Mouse (Mus musculus): ENCODE measurements around the gene Phex. TPM values are rescaled to one million over a fixed set of nuclear protein-coding genes. Genes with fewer than 3 reads are reported as not detected.
A peak's percentile ranks its signal among the peaks of the same experiment; 100 is the strongest.

Phex gene
- polyA plus RNA-seq, 1 experiment from 2014 or later, result 0.11 TPM

DNA sequence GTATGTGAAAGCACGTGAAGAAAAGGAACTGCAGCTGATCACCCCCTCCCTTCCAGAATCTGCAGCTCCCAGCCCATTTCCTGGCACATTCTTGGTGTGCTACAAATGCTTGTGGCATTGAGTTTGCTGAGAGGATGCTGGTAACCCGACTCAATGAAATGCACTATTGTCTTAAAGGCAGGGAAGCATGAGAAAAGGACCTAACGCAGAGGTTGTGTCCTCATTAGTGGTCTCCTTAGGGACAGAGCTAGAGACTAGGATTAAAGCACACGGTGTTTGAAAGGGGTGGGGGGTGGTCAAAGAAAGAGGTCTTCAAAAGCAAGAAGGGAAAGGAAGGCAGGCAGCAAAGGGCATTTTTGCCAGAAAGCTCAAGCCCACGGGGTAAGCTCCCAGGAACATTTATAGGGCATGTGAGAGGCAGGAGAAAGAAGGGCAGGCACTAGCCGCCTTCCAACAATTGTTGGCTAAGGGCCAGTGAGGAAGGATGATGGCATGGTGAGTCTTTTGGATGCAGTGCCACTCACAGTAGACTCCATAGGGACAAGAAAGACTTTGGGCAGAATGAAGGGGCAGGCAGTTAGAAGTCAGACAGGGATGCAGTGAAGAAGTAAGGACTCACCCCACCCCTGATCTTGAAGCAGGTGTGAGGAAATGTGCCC, 109.8 kb downstream of the Phex start:
- Histone ChIP-seq H3K4me2 (ENCODE audit: low read length) (no peak overlapping the region), H3K9ac (ENCODE audit: low read length) (no peak overlapping the region), H3K4me1 (ENCODE audit: control insufficient read depth, insufficient read depth, low read length) (no peaks in the 10 kb centered on the region), H3K27me3 (replicated peaks; ENCODE audit: control insufficient read depth, insufficient read depth, low read length) (no peaks in the 10 kb centered on the region), H3K36me3 (ENCODE audit: control insufficient read depth, insufficient read depth, low read length) (no peaks in the 10 kb centered on the region), H3K9me3 (replicated peaks; ENCODE audit: control insufficient read depth, low read length) (no peaks in the 10 kb centered on the region), H3K27ac (ENCODE audit: low read depth, low read length) (no peak overlapping the region), H3K4me3 (ENCODE audit: low read depth, low read length) (no peak overlapping the region)
- DNase-seq (ENCODE audit: low spot score) (peak; percentile 27), ATAC-seq (peak; percentile 21; the same call in 1 of the 2 replicates)
- WGBS, result 28% methylated on average over 6 of the region's 6 CpGs

DNA sequence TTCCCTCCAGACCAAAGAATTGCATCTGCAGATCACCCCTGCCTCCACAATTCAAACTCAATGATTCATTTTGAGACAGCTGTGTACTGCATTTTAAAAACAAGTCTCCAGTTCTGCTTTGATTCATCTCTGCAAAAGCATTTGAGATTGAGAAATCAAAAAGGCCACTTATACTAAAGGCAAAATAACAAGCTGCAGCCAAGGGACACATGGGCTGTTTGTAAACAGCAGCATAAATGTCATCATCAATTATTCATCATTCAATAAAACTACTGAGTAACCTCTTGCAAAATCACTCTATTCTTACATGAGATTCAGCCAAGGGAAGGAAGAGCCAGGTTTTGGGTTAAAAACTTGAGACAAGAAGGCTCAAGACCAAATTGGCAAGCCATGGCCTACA, 122.7 kb downstream of the Phex start:
- DNase-seq (ENCODE audit: low spot score) (no peak), ATAC-seq (no peak)
- Histone ChIP-seq H3K9me3 (replicated peaks; ENCODE audit: control insufficient read depth, low read length) (no peaks in the 10 kb centered on the region), H3K4me3 (ENCODE audit: low read depth, low read length) (no peak overlapping the region), H3K27ac (ENCODE audit: low read depth, low read length) (no peak overlapping the region), H3K4me2 (ENCODE audit: low read length) (no peak overlapping the region), H3K9ac (ENCODE audit: low read length) (no peak overlapping the region), H3K36me3 (ENCODE audit: control insufficient read depth, insufficient read depth, low read length) (no peaks in the 10 kb centered on the region), H3K27me3 (replicated peaks; ENCODE audit: control insufficient read depth, insufficient read depth, low read length) (no peaks in the 10 kb centered on the region), H3K4me1 (ENCODE audit: control insufficient read depth, insufficient read depth, low read length) (no peaks in the 10 kb centered on the region)

DNA sequence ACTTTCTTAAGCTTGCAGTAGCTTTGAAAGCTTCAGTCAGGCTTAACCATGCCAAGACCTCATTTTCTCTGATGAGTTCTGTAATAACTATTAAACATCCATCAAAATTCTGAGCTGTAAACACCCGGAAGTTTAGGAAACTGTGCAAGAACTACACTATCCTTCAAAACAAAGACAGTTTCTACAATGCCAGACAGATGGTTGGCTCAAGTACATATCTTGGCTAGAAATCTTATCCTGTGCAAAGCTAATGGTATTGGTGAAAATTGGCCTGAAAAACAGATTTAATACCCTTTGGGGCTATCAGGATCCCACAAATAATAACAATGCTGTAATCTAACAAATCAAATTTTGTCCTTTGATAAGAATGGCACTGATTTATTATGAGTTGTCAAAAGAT, 138.5 kb downstream of the Phex start:
- DNase-seq (ENCODE audit: low spot score) (no peak), ATAC-seq (no peak)
- no peak overlapping the region for H3K4me3 ChIP-seq (ENCODE audit: low read depth, low read length)

DNA sequence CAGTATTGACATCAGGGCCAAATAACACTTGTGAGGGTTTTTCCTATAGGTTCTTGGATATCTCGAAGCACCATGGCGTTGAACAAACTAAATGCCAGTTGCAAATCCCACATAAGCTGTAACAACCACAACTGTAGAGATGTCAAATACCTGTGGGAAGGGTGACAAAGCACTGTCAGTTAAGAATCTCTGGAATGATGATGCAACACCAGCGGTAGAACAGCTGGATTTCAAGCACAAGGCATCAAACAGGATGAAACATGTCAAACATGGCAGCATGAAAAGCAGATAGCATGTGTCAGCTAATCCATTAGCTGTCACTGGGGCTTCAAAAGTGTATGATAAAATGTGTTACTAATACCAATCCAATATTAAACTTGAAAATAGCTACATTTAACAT, 141.8 kb downstream of the Phex start:
- DNase-seq (ENCODE audit: low spot score), result no peak

More for the DNA sequence above, 138.5 kb downstream of the Phex start:
- Histone ChIP-seq H3K4me2 (ENCODE audit: low read length) (no peak overlapping the region), H3K36me3 (ENCODE audit: control insufficient read depth, insufficient read depth, low read length) (no peaks in the 10 kb centered on the region), H3K4me1 (ENCODE audit: control insufficient read depth, insufficient read depth, low read length) (no peaks in the 10 kb centered on the region), H3K27me3 (replicated peaks; ENCODE audit: control insufficient read depth, insufficient read depth, low read length) (no peaks in the 10 kb centered on the region), H3K9ac (ENCODE audit: low read length) (no peak overlapping the region), H3K9me3 (replicated peaks; ENCODE audit: control insufficient read depth, low read length) (no peaks in the 10 kb centered on the region), H3K27ac (ENCODE audit: low read depth, low read length) (no peak overlapping the region)
- 64% methylated on average over 1 of the region's 1 CpGs for WGBS

DNA sequence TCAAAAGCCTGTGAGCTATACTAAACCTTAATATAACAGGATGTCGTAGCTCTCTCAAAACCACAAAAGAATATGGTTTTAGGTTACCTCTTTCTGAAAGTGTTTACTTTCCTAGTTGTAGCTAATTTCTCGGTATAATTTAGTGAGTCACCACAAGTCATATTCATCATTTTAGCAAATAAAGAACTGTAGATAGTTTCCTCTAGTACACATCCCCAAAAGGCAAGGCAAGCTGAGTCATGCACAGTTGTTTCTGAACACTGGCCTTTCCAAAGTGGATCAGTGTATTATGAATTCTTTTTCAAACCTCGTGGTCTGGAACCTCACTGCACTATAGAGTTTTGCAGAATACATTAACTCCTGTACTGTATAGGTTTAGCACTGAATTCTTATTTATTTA, 143.5 kb downstream of the Phex start:
- no peak overlapping the region for H3K27ac ChIP-seq (ENCODE audit: low read depth, low read length)
- no peak overlapping the region for H3K9ac ChIP-seq (ENCODE audit: low read length)
- DNase-seq (ENCODE audit: low spot score), result no peak
- 73% methylated on average over 3 of the region's 3 CpGs for WGBS
- no peak overlapping the region for H3K4me3 ChIP-seq (ENCODE audit: low read depth, low read length)
- H3K36me3 ChIP-seq (ENCODE audit: control insufficient read depth, insufficient read depth, low read length), result no peaks in the 10 kb centered on the region
- no peaks in the 10 kb centered on the region for H3K9me3 ChIP-seq (replicated peaks; ENCODE audit: control insufficient read depth, low read length)
- no peaks in the 10 kb centered on the region for H3K27me3 ChIP-seq (replicated peaks; ENCODE audit: control insufficient read depth, insufficient read depth, low read length)
- ATAC-seq, result no peak
- no peak overlapping the region for H3K4me2 ChIP-seq (ENCODE audit: low read length)
- H3K4me1 ChIP-seq (ENCODE audit: control insufficient read depth, insufficient read depth, low read length), result peaks cover 3% of the 10 kb centered on the region; the same call in 1 of the 2 replicates

More for the DNA sequence above, 141.8 kb downstream of the Phex start:
- WGBS, result 76% methylated on average over 3 of the region's 3 CpGs
- no peak for ATAC-seq
- H3K4me1 ChIP-seq (ENCODE audit: control insufficient read depth, insufficient read depth, low read length), result peaks cover 3% of the 10 kb centered on the region; the same call in 1 of the 2 replicates
- no peaks in the 10 kb centered on the region for H3K36me3 ChIP-seq (ENCODE audit: control insufficient read depth, insufficient read depth, low read length)
- H3K27ac ChIP-seq (ENCODE audit: low read depth, low read length), result no peak overlapping the region
- no peak overlapping the region for H3K4me3 ChIP-seq (ENCODE audit: low read depth, low read length)
- no peaks in the 10 kb centered on the region for H3K27me3 ChIP-seq (replicated peaks; ENCODE audit: control insufficient read depth, insufficient read depth, low read length)
- H3K9ac ChIP-seq (ENCODE audit: low read length), result no peak overlapping the region
- no peak overlapping the region for H3K4me2 ChIP-seq (ENCODE audit: low read length)
- H3K9me3 ChIP-seq (replicated peaks; ENCODE audit: control insufficient read depth, low read length), result no peaks in the 10 kb centered on the region

DNA sequence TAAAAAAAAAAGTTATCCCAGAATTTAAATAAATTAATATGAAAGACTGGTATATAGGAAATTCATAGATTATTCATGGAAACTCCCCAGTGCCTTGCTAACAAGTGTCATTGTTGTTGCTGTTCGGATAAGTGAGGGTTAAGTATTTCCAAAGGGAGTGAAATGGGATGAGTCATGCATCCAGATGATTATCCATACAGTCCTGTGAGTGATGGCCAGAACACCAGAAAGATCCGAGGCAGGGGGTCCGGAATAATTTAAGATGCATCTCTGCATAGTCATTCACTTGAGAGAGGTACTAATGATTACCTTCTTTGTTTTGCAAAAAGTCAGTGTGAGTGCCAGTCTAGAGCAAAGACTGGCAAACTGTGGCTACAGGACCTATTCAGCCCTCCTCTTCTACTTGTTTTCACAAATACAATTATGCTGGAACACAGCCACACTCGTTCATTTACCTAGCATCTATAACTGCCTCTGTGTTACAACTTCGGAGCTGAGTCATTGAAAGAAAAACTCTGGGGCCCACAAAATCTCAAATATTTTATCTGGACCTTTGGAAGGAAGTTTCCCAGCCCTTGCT, 145.3 kb downstream of the Phex start:
- Histone ChIP-seq H3K4me2 (ENCODE audit: low read length) (no peak overlapping the region), H3K27ac (ENCODE audit: low read depth, low read length) (no peak overlapping the region), H3K4me1 (ENCODE audit: control insufficient read depth, insufficient read depth, low read length) (peaks cover 3% of the 10 kb centered on the region; the same call in 1 of the 2 replicates), H3K9me3 (replicated peaks; ENCODE audit: control insufficient read depth, low read length) (no peaks in the 10 kb centered on the region), H3K36me3 (ENCODE audit: control insufficient read depth, insufficient read depth, low read length) (no peaks in the 10 kb centered on the region), H3K9ac (ENCODE audit: low read length) (no peak overlapping the region), H3K4me3 (ENCODE audit: low read depth, low read length) (no peak overlapping the region), H3K27me3 (replicated peaks; ENCODE audit: control insufficient read depth, insufficient read depth, low read length) (no peaks in the 10 kb centered on the region)
- 41% methylated on average over 5 of the region's 5 CpGs for WGBS
- peak; percentile 63 for ATAC-seq
- DNase-seq (ENCODE audit: low spot score), result peak; percentile 49

DNA sequence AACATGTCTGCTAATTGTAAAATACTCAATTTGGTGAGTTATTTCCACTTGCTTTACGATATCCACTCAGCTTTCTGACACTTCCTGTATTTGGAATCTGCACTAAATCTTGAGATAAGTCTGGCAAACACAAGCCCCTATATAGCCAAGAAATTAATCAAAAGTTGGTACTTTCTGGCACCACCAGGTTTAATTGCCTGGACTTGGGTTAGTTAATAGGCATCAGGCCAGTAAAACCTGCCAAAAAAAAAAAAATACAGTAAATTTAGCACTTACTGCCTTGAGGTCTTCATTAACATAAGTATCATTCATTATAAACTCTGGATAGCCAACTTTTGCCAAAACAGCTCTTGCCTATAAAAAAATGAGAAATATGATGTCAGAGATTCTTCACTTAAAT, 147.0 kb downstream of the Phex start:
- Histone ChIP-seq H3K9me3 (replicated peaks; ENCODE audit: control insufficient read depth, low read length) (no peaks in the 10 kb centered on the region), H3K36me3 (ENCODE audit: control insufficient read depth, insufficient read depth, low read length) (no peaks in the 10 kb centered on the region), H3K4me3 (ENCODE audit: low read depth, low read length) (no peak overlapping the region), H3K9ac (ENCODE audit: low read length) (no peak overlapping the region), H3K4me2 (ENCODE audit: low read length) (no peak overlapping the region), H3K4me1 (ENCODE audit: control insufficient read depth, insufficient read depth, low read length) (peaks cover 3% of the 10 kb centered on the region; the same call in 1 of the 2 replicates), H3K27ac (ENCODE audit: low read depth, low read length) (no peak overlapping the region), H3K27me3 (replicated peaks; ENCODE audit: control insufficient read depth, insufficient read depth, low read length) (no peaks in the 10 kb centered on the region)
- ATAC-seq (no peak), DNase-seq (ENCODE audit: low spot score) (peak; percentile 36)
- 65% methylated on average over 1 of the region's 1 CpGs for whole genome bisulfite sequencing

DNA sequence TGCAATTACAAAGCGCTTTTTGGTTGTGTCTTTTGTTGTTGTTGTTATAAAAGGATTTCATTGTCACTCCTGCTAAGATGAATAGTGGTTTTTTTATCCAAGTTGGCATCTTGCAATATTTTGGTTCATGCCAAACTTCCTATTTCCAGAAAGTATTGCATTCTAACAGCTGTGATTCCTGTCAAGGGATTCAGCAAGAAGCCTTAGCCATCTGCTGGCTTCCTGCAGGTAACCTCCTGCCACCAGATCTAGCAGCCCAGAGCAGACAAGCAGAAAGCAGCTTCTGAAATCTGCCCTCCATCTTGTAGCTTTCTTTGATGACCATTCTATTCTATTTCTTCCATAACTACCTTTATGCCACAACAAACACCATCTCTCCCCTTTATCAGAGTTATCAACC, 212.4 kb downstream of the Phex start:
- Histone ChIP-seq H3K4me3 (ENCODE audit: low read depth, low read length) (no peak overlapping the region), H3K36me3 (ENCODE audit: control insufficient read depth, insufficient read depth, low read length) (no peaks in the 10 kb centered on the region), H3K9me3 (replicated peaks; ENCODE audit: control insufficient read depth, low read length) (no peaks in the 10 kb centered on the region), H3K9ac (ENCODE audit: low read length) (no peak overlapping the region), H3K4me2 (ENCODE audit: low read length) (no peak overlapping the region), H3K27me3 (replicated peaks; ENCODE audit: control insufficient read depth, insufficient read depth, low read length) (no peaks in the 10 kb centered on the region), H3K4me1 (ENCODE audit: control insufficient read depth, insufficient read depth, low read length) (no peaks in the 10 kb centered on the region), H3K27ac (ENCODE audit: low read depth, low read length) (no peak overlapping the region)
- DNase-seq (ENCODE audit: low spot score), result peak; percentile 0
- ATAC-seq, result no peak
- WGBS, result 92% methylated on average over 1 of the region's 1 CpGs

DNA sequence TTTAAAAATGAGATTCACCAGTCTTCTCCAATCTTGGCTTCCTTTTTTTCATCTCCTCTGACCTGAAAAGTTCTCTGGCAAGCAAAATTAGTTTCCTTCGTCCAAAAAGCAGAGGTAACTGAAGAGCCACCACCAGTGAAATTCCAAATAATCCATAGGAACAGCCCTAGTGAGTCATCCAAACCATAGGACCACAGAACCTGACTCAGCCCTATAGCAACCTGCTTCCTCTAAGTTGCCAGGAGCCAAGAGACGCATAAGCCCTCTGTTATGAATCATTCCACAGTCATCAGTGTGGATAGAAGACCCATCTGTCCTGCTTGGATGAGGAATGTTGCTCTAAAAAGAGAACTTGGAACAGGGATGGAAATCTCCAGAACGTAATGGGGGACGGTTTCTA, 230.9 kb downstream of the Phex start:
- 75% methylated on average over 4 of the region's 4 CpGs for WGBS
- Histone ChIP-seq H3K4me2 (ENCODE audit: low read length) (no peak overlapping the region), H3K9me3 (replicated peaks; ENCODE audit: control insufficient read depth, low read length) (no peaks in the 10 kb centered on the region), H3K4me1 (ENCODE audit: control insufficient read depth, insufficient read depth, low read length) (no peaks in the 10 kb centered on the region), H3K36me3 (ENCODE audit: control insufficient read depth, insufficient read depth, low read length) (no peaks in the 10 kb centered on the region), H3K27me3 (replicated peaks; ENCODE audit: control insufficient read depth, insufficient read depth, low read length) (no peaks in the 10 kb centered on the region), H3K4me3 (ENCODE audit: low read depth, low read length) (no peak overlapping the region), H3K9ac (ENCODE audit: low read length) (no peak overlapping the region), H3K27ac (ENCODE audit: low read depth, low read length) (no peak overlapping the region)
- DNase-seq (ENCODE audit: low spot score) (no peak), ATAC-seq (no peak)
